Mouse (Mus musculus) gastrocnemius, postnatal 25 days (tissue): ENCODE results near the gene Lrrc10b. TPM values are rescaled to one million over a fixed set of nuclear protein-coding genes. Genes with fewer than 3 reads are reported as not detected.

ENCODE experiments used
- total RNA-seq, 2 experiments: library from RNA; stranded (reverse); gene quantifications; 1 replicate in 1 of 2; 2 replicates in 1 of 2; pipeline ENCODE4 v1.2.3; 2021

Gene Lrrc10b
- total RNA-seq, 2 experiments from 2014 or later: 0.13 to 0.38 TPM

Other genes starting within 250 kb of the Lrrc10b start
- gene Myrf, start 216.7 kb downstream of the Lrrc10b start, total RNA-seq: not detected
- gene Dagla, start 152.6 kb downstream of the Lrrc10b start, total RNA-seq: 1 to 10 TPM; 4.0 to 6.7 TPM
- 1 to 10 TPM; 1.9 to 4.1 TPM for gene Syt7, start 68.4 kb downstream of the Lrrc10b start, total RNA-seq
- under 1 TPM; 0.90 to 0.91 TPM for gene Ppp1r32, start 25.5 kb upstream of the Lrrc10b start, total RNA-seq
- gene Cpsf7, start 67.8 kb upstream of the Lrrc10b start, total RNA-seq: 10 to 100 TPM; 18.0 to 18.5 TPM
- gene Sdhaf2, start 68.7 kb upstream of the Lrrc10b start, total RNA-seq: 10 to 100 TPM; 49.0 to 54.0 TPM
- 1 to 10 TPM; 1.9 to 2.2 TPM for gene Tmem216, start 98.8 kb upstream of the Lrrc10b start, total RNA-seq
- 1 to 10 TPM; 4.5 to 6.2 TPM for gene Cyb561a3, start 119.7 kb upstream of the Lrrc10b start, total RNA-seq
- gene Tmem138, start 119.9 kb upstream of the Lrrc10b start, total RNA-seq: 1 to 10 TPM; 1.3 to 1.4 TPM
- 100 to 1,000 TPM; 114 to 129 TPM for gene Ddb1, start 147.9 kb upstream of the Lrrc10b start, total RNA-seq
- 1 to 10 TPM; 4.2 to 5.1 TPM for gene Tkfc, start 148.2 kb upstream of the Lrrc10b start, total RNA-seq
- under 1 TPM in 1 of 2 experiments, not detected in 1; 0.08 TPM for gene Vwce, start 176.7 kb upstream of the Lrrc10b start, total RNA-seq
- gene Pga5, start 220.6 kb upstream of the Lrrc10b start, total RNA-seq: not detected
- 10 to 100 TPM; 23.9 to 26.2 TPM for gene Vps37c, start 231.3 kb upstream of the Lrrc10b start, total RNA-seq